Mouse (Mus musculus) lung, postnatal 0 days (tissue): ENCODE measurements at regions not wholly inside any gene's neighbourhood (a gene's known extent, or its start where the extent isn't known, plus 50 kb on each side); places are given as distances from the start of the nearest gene placed in this dataset.
A peak's percentile ranks its signal among the peaks of the same experiment; 100 is the strongest.

Source experiments
- ATAC-seq: fragments of 200-750 bp; cut with Nextera tagmentation; 2 replicates; pipeline ENCODE4 v1.8.0; 2017; ENCODE audit warnings: moderate library complexity
- DNase-seq: peaks from one replicate; pipeline ENCODE4 v3.0.0-alpha.2; 2016; ENCODE audit warnings: low spot score
- H3K27ac ChIP-seq: fragments of 300-500 bp; sonication (generic); 2 replicates; pipeline ENCODE4 v1.5.1; 2014; ENCODE audit warnings: antibody characterized with exemption, mild to moderate bottlenecking, low read length, mixed read lengths
- H3K27me3 ChIP-seq: fragments of 300-500 bp; sonication (generic); replicated peaks from 2 replicates; pipeline ENCODE4 v1.6.1; 2014; ENCODE audit warnings: low read length, mixed read lengths; ENCODE audit not compliant: insufficient read depth
- H3K36me3 ChIP-seq: fragments of 300-500 bp; sonication (generic); 2 replicates; pipeline ENCODE4 v1.6.1; 2014; ENCODE audit warnings: low read length, mixed read lengths; ENCODE audit not compliant: insufficient read depth
- H3K4me1 ChIP-seq: fragments of 300-500 bp; sonication (generic); 2 replicates; pipeline ENCODE4 v1.6.1; 2014; ENCODE audit warnings: antibody characterized with exemption, low read depth, low read length, mixed read lengths; ENCODE audit not compliant: insufficient read depth
- H3K4me2 ChIP-seq: fragments of 300-500 bp; sonication (generic); replicated peaks from 2 replicates; pipeline ENCODE4 v1.6.1; 2014; ENCODE audit warnings: low read depth, mild to moderate bottlenecking, low read length, moderate library complexity, mixed read lengths
- H3K4me3 ChIP-seq: fragments of 300-500 bp; sonication (generic); 2 replicates; pipeline ENCODE4 v1.5.1; 2014; ENCODE audit warnings: low read depth, low read length
- H3K9ac ChIP-seq: fragments of 300-500 bp; sonication (generic); replicated peaks from 2 replicates; pipeline ENCODE4 v1.6.1; 2014; ENCODE audit warnings: low read depth, mild to moderate bottlenecking
- H3K9me3 ChIP-seq: fragments of 300-500 bp; sonication (generic); 2 replicates; pipeline ENCODE4 v1.6.1; 2016; ENCODE audit warnings: low read length, mixed read lengths
- CTCF ChIP-seq: IDR thresholded peaks from 2 replicates; pipeline ENCODE4 v1.5.1; 2016; ENCODE audit warnings: antibody characterized with exemption, mild to moderate bottlenecking
- EP300 ChIP-seq: IDR thresholded peaks from 2 replicates; pipeline ENCODE4 v1.6.1; 2016; ENCODE audit warnings: antibody characterized with exemption, mild to moderate bottlenecking, control low read depth
- WGBS: fragments of 180-500 bp; shearing (Covaris S2); extraction: QIAGEN DNeasy Blood & Tissue Kit; methylation state at CpG from one replicate; pipeline ENCODE4 v1.1.7; 2014; 5-methylcytosine and 5-hydroxymethylcytosine counted together

- ATAC-seq (no peak), DNase-seq (no peak)
- H3K27ac ChIP-seq = no peak overlapping the region
- H3K27me3 ChIP-seq = no peaks in the 10 kb centered on the region
- H3K9me3 ChIP-seq = no peaks in the 10 kb centered on the region
- 51% methylated on average over 3 of the region's 3 CpGs for whole genome bisulfite sequencing
- no peak for TF ChIP-seq CTCF
- TF ChIP-seq EP300 = no peak
- H3K9ac ChIP-seq = no peak overlapping the region
- no peak overlapping the region for H3K4me3 ChIP-seq
- H3K4me2 ChIP-seq = no peak overlapping the region
- H3K4me1 ChIP-seq = peaks cover 14% of the 10 kb centered on the region; the same call in 1 of the 2 replicates
- H3K36me3 ChIP-seq = no peaks in the 10 kb centered on the region
Measured at GRCm38 (mm10) chr1:23261652-23262051, 135.9 kb downstream of the Ogfrl1 start.

DNA sequence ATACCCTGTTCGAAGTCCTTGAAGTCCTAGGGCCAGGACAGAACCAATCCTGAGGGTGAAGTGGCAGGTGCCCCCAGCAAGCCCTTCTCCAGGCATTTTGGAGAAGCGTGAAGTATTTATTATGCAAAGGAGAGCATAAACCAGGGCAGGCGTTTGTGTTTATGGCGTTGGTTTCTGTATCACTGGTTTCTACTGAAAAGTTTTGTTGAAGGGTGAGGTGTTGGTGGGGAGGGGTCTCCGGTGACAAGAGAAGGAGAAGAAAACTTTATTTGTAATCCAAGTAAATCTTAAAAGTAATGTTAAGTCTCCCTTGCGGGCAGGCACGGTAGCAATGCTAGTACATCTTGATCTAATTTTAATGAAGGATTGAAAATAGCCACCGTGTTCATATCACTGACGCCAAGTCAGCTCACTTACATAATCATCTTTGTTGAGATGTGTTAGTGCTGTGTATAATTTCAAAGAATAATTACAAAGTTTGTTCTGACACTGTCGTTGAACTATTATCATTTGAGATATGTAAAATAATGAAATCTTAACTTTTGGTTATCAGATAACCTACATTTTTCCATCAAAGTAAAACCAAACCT is 140.2 kb downstream of the Ogfrl1 start:
- no peaks in the 10 kb centered on the region for H3K36me3 ChIP-seq
- H3K9ac ChIP-seq = peak overlapping the region; percentile 84
- H3K9me3 ChIP-seq = no peaks in the 10 kb centered on the region
- peak overlapping the region; percentile 82 for H3K4me3 ChIP-seq
- peak; percentile 36 for DNase-seq
- no peaks in the 10 kb centered on the region for H3K27me3 ChIP-seq
- peaks cover 6% of the 10 kb centered on the region; the same call in 1 of the 2 replicates for H3K4me1 ChIP-seq
- peak overlapping the region; percentile 58 for H3K4me2 ChIP-seq
- TF ChIP-seq CTCF (no peak), EP300 (no peak; the same call in 1 of the 2 replicates)
- H3K27ac ChIP-seq = peak overlapping the region; percentile 97
- WGBS = 6% methylated on average over 10 of the region's 10 CpGs
- no peak for ATAC-seq

DNA sequence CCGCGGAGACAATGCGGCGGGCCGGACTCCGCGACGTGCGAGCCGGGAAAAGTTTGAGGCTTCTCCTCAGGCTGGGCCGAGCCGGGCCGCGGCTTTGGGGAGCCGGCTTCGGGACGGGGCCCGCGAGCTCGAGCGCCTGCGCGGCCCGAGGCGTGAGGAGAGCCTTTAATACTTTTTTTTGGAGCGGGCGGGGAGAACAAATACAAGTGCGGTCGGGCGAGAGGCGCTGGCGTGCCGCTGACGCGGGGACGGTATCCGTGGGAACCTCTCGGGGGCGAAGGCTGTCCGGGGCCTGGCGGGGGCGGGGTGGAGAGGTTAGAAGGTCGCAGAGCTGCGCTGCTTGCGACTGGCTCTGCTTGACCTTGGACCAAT is 141.0 kb downstream of the Ogfrl1 start:
- peak overlapping the region; percentile 82 for H3K4me3 ChIP-seq
- peak overlapping the region; percentile 84 for H3K9ac ChIP-seq
- no peaks in the 10 kb centered on the region for H3K27me3 ChIP-seq
- H3K27ac ChIP-seq = peak overlapping the region; percentile 97
- ATAC-seq (peak; percentile 64), DNase-seq (peak; percentile 91)
- WGBS = 1% methylated on average over 39 of the region's 45 CpGs
- no peaks in the 10 kb centered on the region for H3K36me3 ChIP-seq
- no peak for TF ChIP-seq CTCF
- no peak for TF ChIP-seq EP300
- H3K4me1 ChIP-seq = peaks cover 6% of the 10 kb centered on the region; the same call in 1 of the 2 replicates
- H3K4me2 ChIP-seq = peak overlapping the region; percentile 58
- no peaks in the 10 kb centered on the region for H3K9me3 ChIP-seq

GRCm38 (mm10) chr1:23255925-23256629 is 141.5 kb downstream of the Ogfrl1 start:
- no peaks in the 10 kb centered on the region for H3K9me3 ChIP-seq
- no peaks in the 10 kb centered on the region for H3K27me3 ChIP-seq
- under 1% methylated on average over 39 of the region's 80 CpGs for WGBS
- peak overlapping the region; percentile 82 for H3K4me3 ChIP-seq
- H3K9ac ChIP-seq = peak overlapping the region; percentile 84
- ATAC-seq (peak; percentile 97), DNase-seq (peak; percentile 98)
- TF ChIP-seq CTCF (peak; percentile 29), EP300 (no peak)
- H3K36me3 ChIP-seq = no peaks in the 10 kb centered on the region
- peak overlapping the region; percentile 58 for H3K4me2 ChIP-seq
- peaks cover 6% of the 10 kb centered on the region; the same call in 1 of the 2 replicates for H3K4me1 ChIP-seq
- peak overlapping the region; percentile 97 for H3K27ac ChIP-seq

- Histone ChIP-seq H3K4me2 (no peak overlapping the region), H3K27ac (no peak overlapping the region), H3K36me3 (no peaks in the 10 kb centered on the region), H3K9me3 (no peaks in the 10 kb centered on the region), H3K4me3 (no peak overlapping the region), H3K4me1 (peaks cover 3% of the 10 kb centered on the region; the same call in 1 of the 2 replicates), H3K9ac (no peak overlapping the region), H3K27me3 (no peaks in the 10 kb centered on the region)
- DNase-seq = no peak
- WGBS = 56% methylated on average over 8 of the region's 8 CpGs
- no peak for ATAC-seq
- TF ChIP-seq EP300 = no peak
Measured at GRCm38 (mm10) chr1:23254235-23254634, 143.3 kb downstream of the Ogfrl1 start.

DNA sequence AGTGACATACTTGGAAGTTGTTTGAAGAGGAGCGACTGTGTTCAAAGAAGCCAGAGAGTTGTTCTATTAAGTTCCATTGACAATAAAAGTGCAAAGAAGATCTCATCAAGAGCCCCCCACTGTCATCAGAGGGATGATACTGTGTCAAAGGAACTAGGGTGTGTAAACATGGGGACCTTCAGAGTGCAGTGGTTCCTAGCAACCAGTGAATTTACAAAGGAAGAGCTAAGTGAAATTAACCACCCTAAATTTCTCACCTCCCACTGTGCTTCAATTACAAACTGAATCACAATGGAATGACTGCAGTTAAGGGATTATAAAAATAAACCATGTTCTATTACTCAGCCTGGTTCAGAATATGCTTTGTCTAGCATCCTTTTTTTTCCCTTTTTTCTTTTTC is 129.5 kb upstream of the 4933415F23Rik start:
- Histone ChIP-seq H3K9ac (no peak overlapping the region), H3K4me1 (no peaks in the 10 kb centered on the region), H3K27ac (no peak overlapping the region), H3K9me3 (no peaks in the 10 kb centered on the region; the same call in 1 of the 2 replicates), H3K36me3 (no peaks in the 10 kb centered on the region), H3K4me2 (no peak overlapping the region), H3K4me3 (no peak overlapping the region), H3K27me3 (no peaks in the 10 kb centered on the region)
- 62% methylated on average over 1 of the region's 1 CpGs for WGBS
- no peak for TF ChIP-seq CTCF
- no peak for TF ChIP-seq EP300
- no peak for ATAC-seq
- DNase-seq = no peak
